Mouse (Mus musculus): ENCODE measurements around the gene Hnrnpul1. TPM values are rescaled to one million over a fixed set of nuclear protein-coding genes. Genes with fewer than 3 reads are reported as not detected.
"Not testable (repeated sequence)": the region's sequence is repeated elsewhere in the genome, so short reads cannot be mapped to it uniquely, and the experiment has no call there.

Hnrnpul1 gene
- 55.2 and 61.8 TPM in 2 replicates for polyA plus RNA-seq (2016; fragmentation: Nextera tagmentation; extraction: Ambion mirVana)

DNA sequence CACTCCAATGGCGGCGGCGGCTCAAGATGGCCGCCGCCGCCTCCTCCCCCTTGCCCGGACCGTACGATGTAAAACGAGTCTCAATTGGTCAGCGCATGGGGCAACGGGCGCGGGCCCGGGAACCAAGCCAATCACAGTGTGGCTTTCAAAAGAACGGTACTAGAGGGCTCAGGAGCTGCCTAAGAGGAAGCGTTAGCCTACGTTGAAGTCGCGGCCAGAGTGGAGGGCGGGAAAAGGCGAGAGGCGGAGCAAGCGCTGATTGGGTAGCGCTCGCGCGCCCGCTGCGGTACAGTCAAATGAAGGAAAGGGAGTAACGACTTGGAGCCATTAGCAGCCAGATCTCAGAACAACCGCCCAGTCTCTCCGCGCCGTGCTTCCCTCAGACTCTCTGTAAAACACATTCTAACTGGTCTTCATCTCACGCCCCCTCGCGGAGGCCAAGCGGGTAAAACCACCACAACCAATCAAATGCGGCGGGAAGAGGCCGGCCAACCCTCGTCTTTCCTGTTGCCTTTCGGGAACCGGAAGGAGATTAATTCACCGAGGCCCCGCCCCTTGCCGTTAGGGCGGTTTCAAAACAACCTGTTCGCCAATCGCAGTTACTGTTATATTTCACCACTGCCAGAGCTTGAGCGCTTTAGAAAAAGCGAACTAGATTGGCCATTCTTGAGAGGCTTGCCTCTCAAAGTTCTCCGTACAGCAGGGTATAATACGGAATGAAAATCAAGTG, at the start of gene Hnrnpul1:
Gene Hnrnpul1, minus strand, starts transcription at position 20 of the 730 bp plus-strand sequence.
- Histone ChIP-seq H3K36me3 (peaks cover 33% of the 10 kb centered on the region), H3K4me1 (peaks cover 21% of the 10 kb centered on the region), H3K9me3 (replicated peaks) (no peaks in the 10 kb centered on the region), H3K4me3 (peak within 1 kb of the TSS; percentile 99), H3K27ac (replicated peaks) (peak within 1 kb of the TSS; percentile 99), H3K27me3 (ENCODE audit: low read depth, poor library complexity, severe bottlenecking) (no peaks in the 10 kb centered on the region)
- under 1% methylated on average over 55 of the region's 55 CpGs for WGBS
- DNase-seq (ENCODE audit: low spot score) = peak; percentile 98

DNA sequence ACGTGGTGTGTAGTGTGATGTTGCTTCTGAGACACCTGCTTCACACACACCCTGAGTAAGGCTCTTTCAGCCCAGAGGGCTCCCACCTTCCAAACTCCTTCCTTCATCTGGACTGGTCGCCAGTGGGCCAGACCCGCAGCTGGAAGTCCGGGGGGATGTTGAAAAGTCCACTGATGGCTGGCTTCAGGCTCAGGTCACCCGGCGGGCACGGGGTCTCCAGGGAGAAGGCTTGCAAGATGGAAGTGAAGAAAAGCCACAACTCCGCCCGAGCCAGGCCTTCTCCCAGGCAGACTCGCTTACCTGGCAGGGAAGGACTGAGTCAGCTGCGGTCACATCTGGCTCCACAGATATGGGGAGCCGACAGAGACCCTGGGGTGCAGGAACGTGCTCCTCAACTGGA, 48.9 kb upstream of the Hnrnpul1 start:
- Histone ChIP-seq H3K9me3 (replicated peaks) (peaks cover 2% of the 10 kb centered on the region), H3K4me3 (no peak overlapping the region), H3K36me3 (no peaks in the 10 kb centered on the region), H3K27me3 (ENCODE audit: low read depth, poor library complexity, severe bottlenecking) (no peaks in the 10 kb centered on the region), H3K4me1 (peaks cover 11% of the 10 kb centered on the region), H3K27ac (replicated peaks) (no peak overlapping the region)
- DNase-seq (ENCODE audit: low spot score) = no peak
- WGBS = 73% methylated on average over 13 of the region's 13 CpGs

- Histone ChIP-seq H3K27ac (replicated peaks) (peak overlapping the region; percentile 57; the same call in 1 of the 2 replicates), H3K4me3 (peak overlapping the region; percentile 31; the same call in 1 of the 2 replicates)
Measured at GRCm38 (mm10) chr7:25802241-25803125, 47.9 kb upstream of the Hnrnpul1 start.

GRCm38 (mm10) chr7:25801031-25801430, 46.5 kb upstream of the Hnrnpul1 start:
- 89% methylated on average over 6 of the region's 6 CpGs for WGBS
- no peaks in the 10 kb centered on the region for H3K36me3 ChIP-seq
- no peaks in the 10 kb centered on the region for H3K27me3 ChIP-seq (ENCODE audit: low read depth, poor library complexity, severe bottlenecking)
- DNase-seq (ENCODE audit: low spot score) = no peak
- peaks cover 4% of the 10 kb centered on the region for H3K9me3 ChIP-seq (replicated peaks)
- no peak overlapping the region for H3K27ac ChIP-seq (replicated peaks)
- no peak overlapping the region for H3K4me3 ChIP-seq
- H3K4me1 ChIP-seq = peaks cover 11% of the 10 kb centered on the region

More at GRCm38 (mm10) chr7:25802241-25803125, 47.9 kb upstream of the Hnrnpul1 start:
- H3K36me3 ChIP-seq = no peaks in the 10 kb centered on the region
- 35% methylated on average over 24 of the region's 24 CpGs for WGBS
- peaks cover 11% of the 10 kb centered on the region for H3K4me1 ChIP-seq
- DNase-seq (ENCODE audit: low spot score) = peak; percentile 45
- no peaks in the 10 kb centered on the region for H3K27me3 ChIP-seq (ENCODE audit: low read depth, poor library complexity, severe bottlenecking)
- peaks cover 4% of the 10 kb centered on the region for H3K9me3 ChIP-seq (replicated peaks)

GRCm38 (mm10) chr7:25799369-25799768, 44.8 kb upstream of the Hnrnpul1 start:
- H3K27me3 ChIP-seq (ENCODE audit: low read depth, poor library complexity, severe bottlenecking) = no peaks in the 10 kb centered on the region
- peaks cover 7% of the 10 kb centered on the region for H3K9me3 ChIP-seq (replicated peaks)
- H3K27ac ChIP-seq (replicated peaks) = no peak overlapping the region
- DNase-seq (ENCODE audit: low spot score) = no peak
- no peak overlapping the region for H3K4me3 ChIP-seq
- no peaks in the 10 kb centered on the region for H3K36me3 ChIP-seq
- H3K4me1 ChIP-seq = peaks cover 7% of the 10 kb centered on the region
- WGBS = 91% methylated on average over 1 of the region's 1 CpGs

GRCm38 (mm10) chr7:25798540-25798939, 44.0 kb upstream of the Hnrnpul1 start:
- peaks cover 7% of the 10 kb centered on the region for H3K4me1 ChIP-seq
- H3K27me3 ChIP-seq (ENCODE audit: low read depth, poor library complexity, severe bottlenecking) = no peaks in the 10 kb centered on the region
- H3K9me3 ChIP-seq (replicated peaks) = peaks cover 7% of the 10 kb centered on the region
- no peaks in the 10 kb centered on the region for H3K36me3 ChIP-seq
- WGBS = 84% methylated on average over 2 of the region's 2 CpGs
- no peak overlapping the region for H3K4me3 ChIP-seq
- no peak for DNase-seq (ENCODE audit: low spot score)
- H3K27ac ChIP-seq (replicated peaks) = no peak overlapping the region

GRCm38 (mm10) chr7:25794775-25795174, 40.2 kb upstream of the Hnrnpul1 start:
- Histone ChIP-seq H3K9me3 (replicated peaks) (peaks cover 7% of the 10 kb centered on the region), H3K36me3 (no peaks in the 10 kb centered on the region), H3K4me3 (no peak overlapping the region), H3K27me3 (ENCODE audit: low read depth, poor library complexity, severe bottlenecking) (peaks cover 3% of the 10 kb centered on the region; the same call in 1 of the 2 replicates), H3K4me1 (no peaks in the 10 kb centered on the region), H3K27ac (replicated peaks) (no peak overlapping the region)
- no peak for DNase-seq (ENCODE audit: low spot score)
- WGBS = 91% methylated on average over 8 of the region's 8 CpGs

- WGBS = 50% methylated on average over 3 of the region's 3 CpGs
- Histone ChIP-seq H3K4me3 (no peak overlapping the region), H3K27ac (replicated peaks) (no peak overlapping the region), H3K27me3 (ENCODE audit: low read depth, poor library complexity, severe bottlenecking) (peaks cover 12% of the 10 kb centered on the region), H3K36me3 (no peaks in the 10 kb centered on the region), H3K9me3 (replicated peaks) (peaks cover 7% of the 10 kb centered on the region), H3K4me1 (peaks cover 8% of the 10 kb centered on the region)
- DNase-seq (ENCODE audit: low spot score) = no peak
Measured at GRCm38 (mm10) chr7:25793679-25794078, 39.1 kb upstream of the Hnrnpul1 start.

GRCm38 (mm10) chr7:25792966-25793365, 38.4 kb upstream of the Hnrnpul1 start:
- not testable (repeated sequence) for DNase-seq (ENCODE audit: low spot score); H3K4me3 ChIP-seq; H3K9me3 ChIP-seq (replicated peaks); H3K36me3 ChIP-seq; H3K27ac ChIP-seq (replicated peaks)
- H3K27me3 ChIP-seq (ENCODE audit: low read depth, poor library complexity, severe bottlenecking) = peaks cover 12% of the 10 kb centered on the region
- peaks cover 15% of the 10 kb centered on the region for H3K4me1 ChIP-seq
- 81% methylated on average over 9 of the region's 9 CpGs for WGBS

DNA sequence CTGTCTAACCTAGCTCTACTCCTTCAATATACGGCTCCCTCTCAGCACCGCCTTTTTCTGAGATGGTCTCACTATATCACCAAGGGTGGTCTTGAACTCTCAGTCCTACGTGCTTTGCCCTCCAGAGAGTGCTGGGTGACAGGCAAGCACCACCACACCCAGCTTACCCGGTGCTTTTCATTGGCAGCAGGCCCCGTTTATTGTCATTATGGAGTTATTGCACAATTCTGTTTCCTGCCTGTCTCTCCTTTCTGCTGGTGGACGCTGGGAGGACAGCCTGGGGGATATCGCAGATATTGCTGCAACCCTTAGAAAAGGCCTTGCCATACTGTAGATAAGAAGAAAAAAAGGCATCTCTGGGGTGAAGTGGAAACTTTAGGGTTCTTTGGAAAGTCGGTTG, 36.1 kb upstream of the Hnrnpul1 start:
- Histone ChIP-seq H3K36me3 (no peaks in the 10 kb centered on the region), H3K4me1 (peaks cover 25% of the 10 kb centered on the region), H3K27ac (replicated peaks) (no peak overlapping the region), H3K4me3 (no peak overlapping the region), H3K9me3 (replicated peaks) (0 out of 2 replicates have a peak, but pooled peaks cover 3% of the 10 kb centered on the region), H3K27me3 (ENCODE audit: low read depth, poor library complexity, severe bottlenecking) (peaks cover 12% of the 10 kb centered on the region)
- no peak for DNase-seq (ENCODE audit: low spot score)
- 81% methylated on average over 8 of the region's 8 CpGs for WGBS

GRCm38 (mm10) chr7:25789129-25789440, 34.5 kb upstream of the Hnrnpul1 start:
- Histone ChIP-seq H3K9me3 (replicated peaks) (no peaks in the 10 kb centered on the region), H3K36me3 (no peaks in the 10 kb centered on the region), H3K27me3 (ENCODE audit: low read depth, poor library complexity, severe bottlenecking) (peaks cover 12% of the 10 kb centered on the region), H3K4me1 (peaks cover 29% of the 10 kb centered on the region), H3K4me3 (peak overlapping the region; percentile 65), H3K27ac (replicated peaks) (peak overlapping the region; percentile 86)
- no peak for DNase-seq (ENCODE audit: low spot score)
- 36% methylated on average over 3 of the region's 3 CpGs for WGBS

GRCm38 (mm10) chr7:25788220-25789128, 33.9 kb upstream of the Hnrnpul1 start, which contains the start of gene Axl:
Axl (minus strand) TSS chr7:25788705.
- WGBS = under 1% methylated on average over 29 of the region's 30 CpGs
- H3K4me1 ChIP-seq = peaks cover 29% of the 10 kb centered on the region

More at GRCm38 (mm10) chr7:25788220-25789128, 33.9 kb upstream of the Hnrnpul1 start, which contains the start of gene Axl:
- Histone ChIP-seq H3K9me3 (replicated peaks) (no peaks in the 10 kb centered on the region), H3K4me3 (peak within 1 kb of the TSS; percentile 65), H3K27me3 (ENCODE audit: low read depth, poor library complexity, severe bottlenecking) (peaks cover 12% of the 10 kb centered on the region), H3K36me3 (no peaks in the 10 kb centered on the region), H3K27ac (replicated peaks) (peak within 1 kb of the TSS; percentile 86)
- DNase-seq (ENCODE audit: low spot score) = peak; percentile 78

Measured in midbrain, embryonic 10.5 days (tissue).